Comparison of ENCODE assay signal across 25 mouse cellular contexts in the genomic region with DNA sequence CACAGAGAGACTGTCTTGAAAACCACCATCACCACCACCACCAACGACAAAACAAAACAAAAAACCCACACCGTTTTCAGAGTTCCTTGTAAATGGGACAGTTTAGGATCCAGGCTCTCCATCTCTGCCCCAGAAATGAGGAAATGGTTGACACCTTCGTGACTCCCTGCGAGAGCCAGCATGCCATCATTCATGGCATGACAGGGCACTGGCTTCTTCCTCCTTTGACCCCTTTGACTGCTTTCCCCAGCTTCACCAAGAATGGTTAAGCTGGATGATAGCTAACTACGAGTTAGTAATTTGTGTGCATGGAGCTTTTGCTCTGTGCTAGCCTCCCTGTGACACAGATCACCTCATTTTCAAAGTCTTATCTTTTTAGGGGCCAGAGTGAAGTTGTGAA. TPM values are rescaled to one million over a fixed set of nuclear protein-coding genes. Genes with fewer than 3 reads are reported as not detected.
"Had no signal": no experiment of that assay in that cellular context is flagged by ENCODE, and none has a peak within 500 bp of the region (broad histone marks: within the 10 kb centered on the region; RNA-seq: fewer than 3 reads in every experiment).

No protein-coding gene starts in this region.

- H3K4me2 ChIP-seq: heart, embryonic 11.5 days; heart, embryonic 13.5 days; heart, embryonic 15.5 days; hindbrain, embryonic 13.5 days; hindbrain, embryonic 15.5 days; limb, embryonic 13.5 days; limb, embryonic 15.5 days; liver, embryonic 13.5 days; liver, embryonic 15.5 days had no signal

- H3K9ac ChIP-seq: heart, embryonic 15.5 days; hindbrain, embryonic 13.5 days; hindbrain, embryonic 15.5 days; limb, embryonic 13.5 days; limb, embryonic 15.5 days; liver, embryonic 13.5 days; liver, embryonic 15.5 days had no signal

- ATAC-seq: hindbrain, postnatal 0 days; intestine, embryonic 16.5 days had no signal

- H3K4me1 ChIP-seq: liver, embryonic 15.5 days had no signal

- H3K9me3 ChIP-seq: heart, embryonic 13.5 days; heart, embryonic 15.5 days; hindbrain, embryonic 13.5 days; hindbrain, embryonic 15.5 days; limb, embryonic 13.5 days; limb, embryonic 15.5 days; liver, embryonic 13.5 days; liver, embryonic 15.5 days had no signal

- H3K4me3 ChIP-seq: heart, adult 2 months; heart, embryonic 13.5 days; heart, embryonic 15.5 days; hindbrain, embryonic 13.5 days; hindbrain, embryonic 15.5 days; limb, embryonic 13.5 days; limb, embryonic 15.5 days; liver, embryonic 13.5 days; liver, embryonic 15.5 days had no signal

- H3K27ac ChIP-seq: heart, embryonic 15.5 days; hindbrain, embryonic 13.5 days; hindbrain, embryonic 15.5 days; hindbrain, postnatal 0 days; kidney, postnatal 0 days; limb, embryonic 13.5 days; limb, embryonic 15.5 days; liver, embryonic 13.5 days; liver, embryonic 15.5 days had no signal

- DNase-seq: gastrocnemius, postnatal 14 days; heart, adult 11 months; heart, adult 2 months; heart, postnatal 14 days; heart, postnatal 36 days; kidney, adult 18-20 months; kidney, postnatal 14 days; layer of hippocampus, adult 9-11 months; layer of hippocampus, postnatal 36 days; left cerebral cortex, postnatal 4 days; liver, embryonic 13.5 days had no signal

- H3K36me3 ChIP-seq: heart, embryonic 13.5 days; heart, embryonic 15.5 days; hindbrain, embryonic 13.5 days; hindbrain, embryonic 15.5 days; limb, embryonic 13.5 days; limb, embryonic 15.5 days; liver, embryonic 13.5 days; liver, embryonic 15.5 days had no signal

RNA-seq across cellular contexts. Expression of gene P2rx5, which starts 2.1 kb away (rescaled TPM):
- total RNA-seq: hematopoietic stem cell, adult 5-6 weeks had no signal
- polyA plus RNA-seq: intestine, embryonic 14.5 days; intestine, embryonic 16.5 days had no signal

RNA-seq across cellular contexts. Expression of gene Haspin, which starts 24.2 kb away (rescaled TPM):
- total RNA-seq: gastrocnemius, adult 8-10 months had no signal
